Mouse (Mus musculus) brain, adult 2 months (tissue): ENCODE data around the gene Kti12.
A peak's percentile ranks its signal among the peaks of the same experiment; 100 is the strongest.

ENCODE experiments used
- DNase-seq: peaks from one replicate; pipeline ENCODE4 v3.0.0; 2011; ENCODE audit warnings: low read depth, low spot score

Gene Kti12

GRCm38 (mm10) chr4:108869730-108870374 is 22.3 kb downstream of the Kti12 start:
- DNase-seq, result peak; percentile 94

GRCm38 (mm10) chr4:108873746-108874145 is 26.2 kb downstream of the Kti12 start:
- DNase-seq, result no peak

- no peak for DNase-seq
Observed at GRCm38 (mm10) chr4:108877901-108878300, 30.3 kb downstream of the Kti12 start.

GRCm38 (mm10) chr4:108878963-108879822 is 31.6 kb downstream of the Kti12 start, which contains the start of gene Rab3b:
Gene Rab3b, plus strand, starts transcription at chr4:108879063.
- DNase-seq, result peak; percentile 59

- peak; percentile 18 for DNase-seq
Observed at GRCm38 (mm10) chr4:108883815-108884214, 36.2 kb downstream of the Kti12 start.

GRCm38 (mm10) chr4:108887456-108887855 is 39.9 kb downstream of the Kti12 start:
- no peak for DNase-seq

- DNase-seq, result peak; percentile 71
Observed at GRCm38 (mm10) chr4:108890876-108891275, 43.3 kb downstream of the Kti12 start.
